Mouse (Mus musculus) neutrophil, adult 5-6 weeks (primary cell): ENCODE measurements around the gene Zfp831. TPM values are rescaled to one million over a fixed set of nuclear protein-coding genes. Genes with fewer than 3 reads are reported as not detected.

Experiments
- ATAC-seq: fragments of 151-379, 151-347 bp; 2 replicates; pipeline ENCODE4 v1.8.0; 2017; ENCODE audit warnings: mild to moderate bottlenecking, moderate TSS enrichment; ENCODE audit not compliant: insufficient number of reproducible peaks, poor library complexity, low FRiP score, severe bottlenecking; ENCODE audit errors: extremely low read depth
- total RNA-seq: library from RNA; stranded (forward); fragments of 200-1000 nt; gene quantifications from 2 replicates; pipeline ENCODE4 v1.2.3, GENCODE M21; 2017

Gene Zfp831
- total RNA-seq, 1 experiment from 2014 or later, result 55.4 TPM

DNA sequence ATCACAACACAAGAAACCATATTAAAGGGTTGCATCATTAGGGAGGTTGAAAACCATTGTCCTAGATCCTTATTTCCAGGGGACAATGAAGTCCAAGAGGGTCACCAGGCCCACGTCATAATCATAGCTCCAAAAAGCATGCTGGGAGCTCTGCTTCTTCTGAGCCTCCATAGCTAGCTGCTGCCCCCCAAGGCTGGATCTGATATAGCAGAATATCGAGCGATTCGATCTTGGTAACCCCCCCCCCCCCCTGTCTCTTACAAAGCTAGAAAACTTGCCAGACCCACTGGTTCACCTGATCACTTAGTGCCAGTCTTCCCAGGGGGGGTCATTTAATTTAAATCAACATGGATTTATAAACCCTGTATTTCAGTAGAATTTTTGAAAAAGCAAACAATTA is 65.3 kb downstream of the Zfp831 start:
- ATAC-seq, result no peak

DNA sequence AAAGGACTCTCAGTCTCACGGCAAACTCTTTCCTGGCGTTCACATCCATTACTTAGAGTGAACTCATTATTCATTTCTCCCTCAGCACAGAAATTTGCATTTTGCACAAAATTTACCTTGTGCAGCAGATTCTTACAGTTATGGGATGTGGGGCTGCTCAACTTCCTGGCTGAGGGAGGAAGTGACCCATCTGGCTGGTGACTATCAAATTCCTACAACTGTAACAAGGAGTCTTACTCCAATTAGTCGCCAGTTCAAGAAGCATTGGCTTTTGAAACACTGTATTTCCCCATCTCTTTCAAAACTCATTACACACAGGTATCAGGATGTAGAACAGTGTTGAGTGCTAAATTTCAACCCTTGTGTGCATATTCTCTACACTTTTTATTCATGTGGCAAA is 66.9 kb downstream of the Zfp831 start:
- ATAC-seq, result no peak

DNA sequence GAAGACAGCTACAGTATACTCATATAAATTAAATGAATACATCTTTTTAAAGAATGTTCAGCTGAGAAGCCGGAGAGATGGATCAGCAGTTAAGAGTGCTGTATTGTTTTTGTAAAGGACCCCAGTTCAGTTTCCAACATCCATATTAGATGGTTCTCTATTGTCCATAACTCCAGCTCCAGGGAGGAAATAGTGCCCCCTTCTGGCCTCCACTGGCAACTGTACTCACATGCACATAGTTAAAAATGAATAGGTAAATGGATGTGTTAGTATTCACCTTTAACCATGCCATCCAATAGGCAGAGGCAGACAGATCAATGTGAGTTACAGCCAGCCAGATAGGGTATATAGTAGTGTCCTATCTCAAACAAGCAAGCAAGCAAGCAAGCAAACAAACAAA is 68.7 kb downstream of the Zfp831 start:
- no peak for ATAC-seq

- no peak for ATAC-seq
Measured at GRCm38 (mm10) chr2:174715938-174716337, 72.6 kb downstream of the Zfp831 start.

DNA sequence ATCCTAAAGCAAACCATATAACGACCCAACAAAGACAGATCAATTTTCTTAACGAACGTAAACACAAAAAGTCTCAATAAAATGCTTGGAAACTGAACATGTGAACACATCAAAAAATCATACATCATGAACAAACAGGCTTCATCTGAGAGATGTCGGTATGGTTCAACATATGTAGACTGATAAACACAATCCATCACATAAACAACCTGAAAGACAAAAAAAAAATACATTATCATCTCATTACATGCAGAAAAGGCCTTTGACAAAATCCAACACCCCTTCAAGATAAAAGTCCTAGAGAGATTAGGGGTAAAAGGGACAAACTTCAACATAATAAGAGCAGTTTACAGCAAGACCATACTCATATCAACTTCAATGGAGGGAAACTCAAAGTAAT is 74.5 kb downstream of the Zfp831 start:
- ATAC-seq, result no peak

DNA sequence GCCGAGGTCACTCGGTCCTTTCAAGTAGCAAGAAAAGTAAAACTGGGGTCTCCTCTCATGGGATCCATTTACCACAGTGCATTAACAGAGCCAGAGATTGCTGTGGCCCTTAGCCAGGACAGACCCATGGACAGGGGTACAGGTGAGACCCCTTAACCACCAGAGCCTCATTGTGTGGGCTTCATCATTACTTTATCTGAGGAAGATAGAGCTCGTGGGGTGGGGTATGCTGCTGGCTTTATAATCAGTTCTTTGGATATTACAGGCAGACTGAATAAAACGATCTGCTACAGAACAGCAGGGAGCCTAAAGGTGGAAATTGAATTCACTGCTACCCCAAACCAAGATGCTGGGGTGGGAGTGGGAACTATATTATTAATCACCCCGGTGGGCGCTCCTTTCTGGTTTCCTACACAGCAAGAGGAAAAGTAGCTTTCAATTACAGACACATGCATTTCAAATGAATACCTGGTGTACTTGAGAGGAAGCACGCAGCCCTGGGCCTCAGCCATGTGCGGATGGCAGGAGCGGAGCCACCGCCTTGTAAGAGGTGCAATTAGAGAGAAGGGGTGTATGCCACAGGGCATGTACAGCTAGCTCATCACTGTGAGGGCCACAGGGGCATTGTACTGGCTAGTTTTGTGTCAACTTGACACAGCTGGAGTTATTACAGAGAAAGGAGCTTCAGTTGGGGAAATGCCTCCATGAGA is 83.9 kb downstream of the Zfp831 start:
- no peak for ATAC-seq

DNA sequence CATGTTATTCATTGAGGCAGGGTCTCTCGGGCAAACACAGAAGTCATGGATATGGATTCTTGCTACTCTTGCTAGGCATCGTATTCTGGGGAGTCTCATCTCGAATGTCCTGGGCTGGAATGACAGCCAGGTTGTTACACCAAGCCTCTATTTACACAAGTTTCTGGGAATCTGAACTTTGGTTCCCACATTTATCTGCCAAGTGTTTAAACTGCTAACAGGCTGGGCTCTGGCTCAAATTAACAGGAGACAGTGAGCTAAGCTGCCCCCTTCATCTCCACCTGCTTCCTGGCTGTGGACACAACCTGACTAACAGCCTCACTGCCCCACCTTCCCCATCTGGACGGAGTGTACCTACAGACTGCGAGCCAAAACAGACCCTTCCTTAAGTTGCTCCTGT is 88.6 kb downstream of the Zfp831 start:
- no peak for ATAC-seq

GRCm38 (mm10) chr2:174735270-174735669 is 91.9 kb downstream of the Zfp831 start:
- no peak for ATAC-seq

DNA sequence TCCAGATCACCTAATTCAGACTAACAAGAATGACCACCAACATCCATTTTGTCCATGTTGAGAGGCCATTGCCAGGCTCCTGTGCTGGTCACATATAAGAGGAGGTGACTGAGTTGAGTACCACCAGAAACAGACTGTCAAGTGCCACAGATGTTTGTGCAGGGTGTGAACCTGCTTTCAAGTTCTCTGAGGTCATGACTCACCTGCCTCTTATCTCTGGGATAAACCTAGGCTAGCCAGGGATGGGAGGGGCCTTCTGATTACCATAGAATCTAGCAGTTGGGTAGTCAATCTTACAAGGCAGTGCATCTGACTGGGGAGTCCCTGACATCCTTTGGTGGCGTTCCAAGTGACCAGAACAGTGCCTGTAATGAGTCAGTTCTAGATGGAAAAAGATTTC is 103.8 kb downstream of the Zfp831 start:
- ATAC-seq, result no peak

GRCm38 (mm10) chr2:174748381-174748780 is 105.0 kb downstream of the Zfp831 start:
- no peak for ATAC-seq

GRCm38 (mm10) chr2:174753197-174753596 is 109.9 kb downstream of the Zfp831 start:
- ATAC-seq, result no peak

GRCm38 (mm10) chr2:174754231-174754630 is 110.9 kb downstream of the Zfp831 start:
- ATAC-seq, result no peak

GRCm38 (mm10) chr2:174759189-174759588 is 115.9 kb downstream of the Zfp831 start:
- no peak for ATAC-seq

Other genes starting within 250 kb of the Zfp831 start
- gene Nelfcd, start 227.7 kb upstream of the Zfp831 start, total RNA-seq, result 41.5 and 43.4 TPM in 2 replicates
- 194 and 214 TPM in 2 replicates for gene Ctsz, start 204.5 kb upstream of the Zfp831 start, total RNA-seq
- gene Tubb1, start 192.8 kb upstream of the Zfp831 start, total RNA-seq, result 61.8 and 71.5 TPM in 2 replicates
- 208 and 251 TPM in 2 replicates for gene Atp5e, start 179.4 kb upstream of the Zfp831 start, total RNA-seq
- 77.4 and 85.8 TPM in 2 replicates for gene Prelid3b, start 170.5 kb upstream of the Zfp831 start, total RNA-seq
- gene Edn3, start 117.1 kb downstream of the Zfp831 start, total RNA-seq, result 0.58 TPM in 1 of 2 replicates, not detected in the other